Mouse (Mus musculus) small intestine, adult 2 months (tissue): ENCODE results near the gene Tet1.

Source experiments
- CTCF ChIP-seq: fragments of 200-500 bp; IDR thresholded peaks from 2 replicates; pipeline ENCODE4 v1.5.1; 2012; ENCODE audit warnings: low read depth, mild to moderate bottlenecking, control low read depth, inconsistent platforms, low read length, moderate library complexity, mixed read lengths; ENCODE audit not compliant: insufficient replicate concordance, insufficient read length; ENCODE audit errors: extremely low read depth
- POLR2A ChIP-seq: fragments of 200-500 bp; IDR thresholded peaks from 2 replicates; pipeline ENCODE4 v1.6.1; 2012; ENCODE audit warnings: low read depth, mild to moderate bottlenecking, control low read depth, inconsistent platforms, low read length, moderate library complexity

DNA sequence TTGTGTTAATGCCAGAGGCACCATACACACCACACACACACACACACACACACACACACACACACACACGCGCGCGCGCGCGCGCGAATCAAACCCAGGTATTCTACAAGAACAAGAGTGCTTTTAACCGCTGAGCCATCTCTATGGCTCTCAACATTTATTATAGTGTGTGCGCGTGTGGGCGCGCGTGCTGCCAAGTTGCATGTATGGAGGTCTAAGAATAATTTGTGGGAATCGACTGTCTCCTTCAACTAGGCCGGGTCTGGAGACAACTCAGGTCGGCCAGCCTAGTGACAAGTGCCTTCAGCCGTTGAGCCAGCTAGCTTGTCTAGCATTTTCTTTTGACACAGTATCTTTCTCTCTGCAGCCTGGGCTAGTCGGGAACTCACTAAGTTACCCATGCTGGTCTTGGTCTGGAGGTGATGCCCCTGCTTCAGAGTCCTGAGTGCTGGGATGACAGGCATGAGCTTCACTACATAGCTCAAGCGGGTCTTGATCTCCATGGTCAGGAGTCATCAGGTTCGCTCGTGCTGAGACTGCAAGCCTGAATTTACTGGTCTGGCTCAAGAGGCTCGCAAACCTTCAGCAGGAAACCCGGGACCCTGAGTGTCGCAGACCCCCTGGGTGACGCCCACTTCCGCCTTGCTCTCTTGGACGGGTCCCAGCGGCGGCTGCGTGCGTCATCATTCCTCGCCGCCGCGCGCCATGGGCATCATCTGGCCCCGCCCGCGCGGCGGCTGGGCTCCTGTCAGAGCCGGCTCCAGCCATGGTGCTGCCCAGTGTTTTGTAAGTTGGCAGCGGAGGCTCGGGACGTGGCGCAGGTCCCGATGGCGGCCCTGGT lies 11.3 kb upstream of the Tet1 start, which contains the start of gene Slc25a16:
- TF ChIP-seq CTCF (no peak), POLR2A (peak; percentile 67; the same call in 1 of the 2 replicates)
